Mouse (Mus musculus): ENCODE measurements around the gene Gm5861.
"Not testable (repeated sequence)": the region's sequence is repeated elsewhere in the genome, so short reads cannot be mapped to it uniquely, and the experiment has no call there.

The Gm5861 gene

GRCm38 (mm10) chr5:11182772-11183171, at the start of gene Gm5861:
Gene Gm5861 (plus strand): TSS chr5:11183072.
- DNase-seq, result not testable (repeated sequence)

- peak; percentile 1 for DNase-seq
Observed at GRCm38 (mm10) chr5:11138031-11138430, 44.8 kb upstream of the Gm5861 start.
